Mouse (Mus musculus): ENCODE results near the gene Hikeshi. TPM values are rescaled to one million over a fixed set of nuclear protein-coding genes. Genes with fewer than 3 reads are reported as not detected.

Hikeshi gene
- 117 and 127 TPM in 2 replicates for total RNA-seq (2012; rRNA removed)

GRCm38 (mm10) chr7:89940571-89941463 lies at the start of gene Hikeshi:
Hikeshi (minus strand) TSS chr7:89941204.
- H3K36me3 ChIP-seq (ENCODE audit: control insufficient read depth, insufficient read depth, low read length, poor library complexity, severe bottlenecking): 0 out of 2 replicates have a peak, but pooled peaks cover 4% of the 10 kb centered on the region
- H3K9ac ChIP-seq (ENCODE audit: insufficient read depth, low read depth, low read length, poor library complexity, severe bottlenecking): peak within 1 kb of the TSS; percentile 91
- peak; percentile 99 for DNase-seq (ENCODE audit: low read depth, low spot score)
- H3K4me1 ChIP-seq (ENCODE audit: control insufficient read depth in 2 of 2, insufficient read depth in 2 of 2, low read length in 2 of 2, poor library complexity in 1 of 2): peaks cover 0 to 6% of the 10 kb centered on the region in 2 experiments; a peak in 2 of 4 replicates
- H3K27ac ChIP-seq (ENCODE audit: insufficient read depth, low read depth, low read length, poor library complexity, severe bottlenecking): peak within 1 kb of the TSS; percentile 81
- H3K4me3 ChIP-seq (ENCODE audit: insufficient read depth in 1 of 2, low read depth in 1 of 2, low read length in 2 of 2, poor library complexity in 1 of 2, severe bottlenecking in 1 of 2): peak within 1 kb of the TSS; percentile 72 to 96
- in situ Hi-C loops (cut with MboI; ENCODE audit: low sequenced_read_pairs in 2 of 2, unreplicated experiment in 2 of 2): no loop called here
- TF ChIP-seq HCFC1 (IDR thresholded peaks at IDR 0.05; ENCODE audit: borderline replicate concordance, insufficient read depth, low read length): peak; percentile 93
- peak; percentile 91 for TF ChIP-seq CHD2 (IDR thresholded peaks at IDR 0.05; ENCODE audit: low read depth, low read length)
- TF ChIP-seq ZNF384 (IDR thresholded peaks at IDR 0.05; ENCODE audit: low read depth, low read length): no peak
- H3K9me3 ChIP-seq (ENCODE audit: control insufficient read depth, insufficient read depth, low read depth, low read length): peaks cover 1% of the 10 kb centered on the region; the same call in 1 of the 2 replicates

GRCm38 (mm10) chr7:89984421-89984820 lies 43.4 kb upstream of the Hikeshi start:
- Histone ChIP-seq H3K9me3 (ENCODE audit: control insufficient read depth, insufficient read depth, low read depth, low read length) (no peaks in the 10 kb centered on the region), H3K27ac (ENCODE audit: insufficient read depth, low read depth, low read length, poor library complexity, severe bottlenecking) (peak overlapping the region; percentile 36; the same call in 1 of the 2 replicates), H3K36me3 (ENCODE audit: control insufficient read depth, insufficient read depth, low read length, poor library complexity, severe bottlenecking) (no peaks in the 10 kb centered on the region; the same call in 1 of the 2 replicates), H3K9ac (ENCODE audit: insufficient read depth, low read depth, low read length, poor library complexity, severe bottlenecking) (no peak overlapping the region), H3K4me3 (ENCODE audit: insufficient read depth in 1 of 2, low read depth in 1 of 2, low read length in 2 of 2, poor library complexity in 1 of 2, severe bottlenecking in 1 of 2) (no peak overlapping the region), H3K4me1 (ENCODE audit: control insufficient read depth in 2 of 2, insufficient read depth in 2 of 2, low read length in 2 of 2, poor library complexity in 1 of 2) (peaks cover 2 to 7% of the 10 kb centered on the region in 2 experiments; a peak in 2 of 4 replicates)
- no peak for DNase-seq (ENCODE audit: low read depth, low spot score)
- in situ Hi-C loops (cut with MboI; ENCODE audit: low sequenced_read_pairs in 2 of 2, unreplicated experiment in 2 of 2): no loop called here
- TF ChIP-seq ZC3H11A (IDR thresholded peaks at IDR 0.05; ENCODE audit: borderline replicate concordance, low read depth, low read length) (no peak), CHD2 (IDR thresholded peaks at IDR 0.05; ENCODE audit: low read depth, low read length) (no peak), HCFC1 (IDR thresholded peaks at IDR 0.05; ENCODE audit: borderline replicate concordance, insufficient read depth, low read length) (no peak), MAFK (IDR thresholded peaks at IDR 0.05; ENCODE audit: insufficient read depth, low read depth, low read length) (no peak), ZNF384 (IDR thresholded peaks at IDR 0.05; ENCODE audit: low read depth, low read length) (no peak)

GRCm38 (mm10) chr7:89983441-89983840 lies 42.4 kb upstream of the Hikeshi start:
- Histone ChIP-seq H3K9me3 (ENCODE audit: control insufficient read depth, insufficient read depth, low read depth, low read length) (no peaks in the 10 kb centered on the region), H3K36me3 (ENCODE audit: control insufficient read depth, insufficient read depth, low read length, poor library complexity, severe bottlenecking) (peaks cover 2% of the 10 kb centered on the region; the same call in 1 of the 2 replicates), H3K4me1 (ENCODE audit: control insufficient read depth in 2 of 2, insufficient read depth in 2 of 2, low read length in 2 of 2, poor library complexity in 1 of 2) (peaks cover 3 to 6% of the 10 kb centered on the region in 2 experiments; a peak in 2 of 4 replicates), H3K4me3 (ENCODE audit: insufficient read depth in 1 of 2, low read depth in 1 of 2, low read length in 2 of 2, poor library complexity in 1 of 2, severe bottlenecking in 1 of 2) (no peak overlapping the region), H3K9ac (ENCODE audit: insufficient read depth, low read depth, low read length, poor library complexity, severe bottlenecking) (no peak overlapping the region), H3K27ac (ENCODE audit: insufficient read depth, low read depth, low read length, poor library complexity, severe bottlenecking) (no peak overlapping the region)
- no peak for DNase-seq (ENCODE audit: low read depth, low spot score)
- TF ChIP-seq HCFC1 (IDR thresholded peaks at IDR 0.05; ENCODE audit: borderline replicate concordance, insufficient read depth, low read length) (no peak), ZC3H11A (IDR thresholded peaks at IDR 0.05; ENCODE audit: borderline replicate concordance, low read depth, low read length) (no peak), MAFK (IDR thresholded peaks at IDR 0.05; ENCODE audit: insufficient read depth, low read depth, low read length) (no peak), ZNF384 (IDR thresholded peaks at IDR 0.05; ENCODE audit: low read depth, low read length) (no peak), CHD2 (IDR thresholded peaks at IDR 0.05; ENCODE audit: low read depth, low read length) (no peak)
- in situ Hi-C loops (cut with MboI; ENCODE audit: low sequenced_read_pairs in 2 of 2, unreplicated experiment in 2 of 2): no loop called here

DNA sequence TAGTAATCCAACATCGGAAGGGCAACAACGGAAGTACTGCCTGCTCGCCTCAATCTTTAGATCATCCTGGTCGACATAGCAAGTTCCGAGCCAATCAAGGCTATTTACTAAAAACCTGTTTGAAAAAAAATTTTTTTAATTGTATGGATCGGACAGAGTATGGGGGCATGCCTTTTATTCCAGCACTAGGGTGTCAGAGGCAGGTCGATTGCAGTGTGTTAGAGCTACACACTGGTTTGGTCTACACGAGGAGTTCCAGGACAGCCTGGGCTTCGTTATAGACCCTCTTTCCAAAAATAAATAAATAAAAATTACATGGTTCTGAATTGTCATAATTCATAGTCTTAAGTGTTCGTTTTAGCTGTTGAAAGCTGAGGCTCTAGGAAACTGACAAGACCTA lies 40.6 kb upstream of the Hikeshi start:
- H3K4me1 ChIP-seq (ENCODE audit: control insufficient read depth in 2 of 2, insufficient read depth in 2 of 2, low read length in 2 of 2, poor library complexity in 1 of 2): peaks cover 5 to 6% of the 10 kb centered on the region in 2 experiments; a peak in 3 of 4 replicates
- H3K4me3 ChIP-seq (ENCODE audit: insufficient read depth in 1 of 2, low read depth in 1 of 2, low read length in 2 of 2, poor library complexity in 1 of 2, severe bottlenecking in 1 of 2): peak overlapping the region; percentile 78 to 91
- H3K36me3 ChIP-seq (ENCODE audit: control insufficient read depth, insufficient read depth, low read length, poor library complexity, severe bottlenecking): peaks cover 2% of the 10 kb centered on the region; the same call in 1 of the 2 replicates
- in situ Hi-C loops (cut with MboI; ENCODE audit: low sequenced_read_pairs in 2 of 2, unreplicated experiment in 2 of 2): no loop called here
- peak overlapping the region; percentile 49; the same call in 1 of the 2 replicates for H3K27ac ChIP-seq (ENCODE audit: insufficient read depth, low read depth, low read length, poor library complexity, severe bottlenecking)
- DNase-seq (ENCODE audit: low read depth, low spot score): no peak
- H3K9me3 ChIP-seq (ENCODE audit: control insufficient read depth, insufficient read depth, low read depth, low read length): no peaks in the 10 kb centered on the region
- TF ChIP-seq ZC3H11A (IDR thresholded peaks at IDR 0.05; ENCODE audit: borderline replicate concordance, low read depth, low read length) (no peak), CHD2 (IDR thresholded peaks at IDR 0.05; ENCODE audit: low read depth, low read length) (no peak), HCFC1 (IDR thresholded peaks at IDR 0.05; ENCODE audit: borderline replicate concordance, insufficient read depth, low read length) (no peak), ZNF384 (IDR thresholded peaks at IDR 0.05; ENCODE audit: low read depth, low read length) (no peak), MAFK (IDR thresholded peaks at IDR 0.05; ENCODE audit: insufficient read depth, low read depth, low read length) (no peak)
- peak overlapping the region; percentile 84 for H3K9ac ChIP-seq (ENCODE audit: insufficient read depth, low read depth, low read length, poor library complexity, severe bottlenecking)

All from ES-E14 (cell line).